Mouse (Mus musculus): Measurements from ENCODE around the gene Tlr7. TPM values are rescaled to one million over a fixed set of nuclear protein-coding genes. Genes with fewer than 3 reads are reported as not detected.

Gene Tlr7
- polyA plus RNA-seq, 1 experiment = 0.02 TPM

DNA sequence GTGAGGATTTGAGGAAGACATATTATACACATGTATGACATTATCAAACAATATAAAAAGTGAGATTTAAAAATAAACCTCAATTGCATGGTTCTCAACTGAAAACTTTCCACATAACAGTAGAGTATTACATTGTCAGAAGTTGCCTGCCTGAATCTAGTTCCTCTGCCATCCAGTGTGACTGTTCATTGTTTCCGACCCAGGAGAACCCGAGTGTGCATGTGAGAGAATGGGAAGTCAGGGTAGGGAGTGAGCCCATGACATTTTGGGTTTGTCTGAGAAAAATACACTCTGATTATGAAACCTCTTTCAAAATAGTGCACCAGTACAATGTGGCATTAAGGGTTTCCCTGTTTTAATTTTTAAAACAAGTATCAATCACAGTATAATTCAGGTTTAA, 23.3 kb upstream of the Tlr7 start:
- Histone ChIP-seq H3K36me3 (ENCODE audit: control insufficient read depth, insufficient read depth) (peaks cover 8% of the 10 kb centered on the region), H3K79me3 (ENCODE audit: low read depth) (no peaks in the 10 kb centered on the region), H3K27me3 (ENCODE audit: control insufficient read depth, insufficient read depth, insufficient read length) (no peaks in the 10 kb centered on the region), H3K4me3 (ENCODE audit: insufficient read depth, poor library complexity, severe bottlenecking) (no peak overlapping the region), H3ac (ENCODE audit: control insufficient read depth, insufficient read length, low read depth) (no peak overlapping the region), H3K79me2 (ENCODE audit: control insufficient read depth, insufficient read depth) (no peaks in the 10 kb centered on the region)
- TF ChIP-seq CEBPB (IDR thresholded peaks at IDR 0.05; ENCODE audit: low read depth) = no peak
- TF ChIP-seq FOSL1 (IDR thresholded peaks at IDR 0.05; ENCODE audit: insufficient read depth, low read length, poor library complexity, severe bottlenecking) = no peak
- TF ChIP-seq USF1 (IDR thresholded peaks at IDR 0.05; ENCODE audit: low read depth) = no peak
- no peak for TF ChIP-seq MAX (IDR thresholded peaks at IDR 0.05)
- TF ChIP-seq MYOG (IDR thresholded peaks at IDR 0.05; ENCODE audit: control insufficient read depth, extremely low read depth, insufficient read length) = no peak
- no peak for TF ChIP-seq CTCF (IDR thresholded peaks at IDR 0.05; ENCODE audit: control insufficient read depth, insufficient read depth, insufficient read length)
- no peak for TF ChIP-seq MYOD1 (IDR thresholded peaks at IDR 0.05; ENCODE audit: control insufficient read depth, insufficient read length, low read depth)

DNA sequence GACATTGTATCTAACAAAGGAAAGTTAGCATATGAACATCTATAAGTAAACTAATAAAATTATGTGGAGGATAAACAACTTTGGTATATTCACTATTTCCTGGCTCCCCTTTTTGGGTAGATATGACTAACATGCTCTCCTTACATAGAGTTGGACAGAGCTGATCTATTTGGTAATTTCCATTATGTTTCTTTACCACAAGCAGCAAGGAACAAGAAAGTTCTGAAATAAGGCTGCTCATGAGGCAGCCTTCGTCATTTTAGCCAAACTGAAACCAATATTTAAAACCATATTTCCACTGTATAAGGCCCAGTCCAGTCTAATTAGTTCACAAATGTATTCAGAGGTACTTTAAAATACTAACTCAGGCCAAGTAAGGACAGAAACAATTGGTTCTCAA, 16.1 kb upstream of the Tlr7 start:
- no peak for TF ChIP-seq MYOG (IDR thresholded peaks at IDR 0.05; ENCODE audit: control insufficient read depth, extremely low read depth, insufficient read length)
- H3K27me3 ChIP-seq (ENCODE audit: control insufficient read depth, insufficient read depth, insufficient read length) = no peaks in the 10 kb centered on the region

DNA sequence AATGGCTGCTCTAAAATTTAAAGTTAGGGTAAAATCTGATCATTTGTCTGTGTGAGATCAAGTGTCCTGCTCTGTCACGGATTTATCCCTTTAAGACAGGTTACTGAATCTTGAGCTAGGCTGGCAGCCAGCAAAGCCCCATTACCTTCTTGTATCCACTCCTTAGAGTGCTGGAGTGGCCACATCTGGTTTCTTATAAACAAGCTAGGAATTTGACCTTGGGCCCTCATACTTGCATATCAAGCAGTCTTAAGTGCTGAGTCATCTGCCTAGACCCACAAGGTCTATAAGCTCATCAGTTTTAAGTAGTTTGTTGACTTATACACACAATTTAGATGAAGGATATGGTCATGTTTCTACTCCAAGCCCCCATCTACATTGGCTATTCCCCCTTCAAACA, 14.0 kb upstream of the Tlr7 start:
- TF ChIP-seq FOSL1 (IDR thresholded peaks at IDR 0.05; ENCODE audit: insufficient read depth, low read length, poor library complexity, severe bottlenecking) = no peak
- TF ChIP-seq MYOD1 (IDR thresholded peaks at IDR 0.05; ENCODE audit: control insufficient read depth, insufficient read length, low read depth) = no peak
- no peak for TF ChIP-seq MAX (IDR thresholded peaks at IDR 0.05)
- no peak for TF ChIP-seq MYOG (IDR thresholded peaks at IDR 0.05; ENCODE audit: control insufficient read depth, extremely low read depth, insufficient read length)
- no peak for TF ChIP-seq CTCF (IDR thresholded peaks at IDR 0.05; ENCODE audit: control insufficient read depth, insufficient read depth, insufficient read length)
- no peak for TF ChIP-seq CEBPB (IDR thresholded peaks at IDR 0.05; ENCODE audit: low read depth)
- no peak for TF ChIP-seq USF1 (IDR thresholded peaks at IDR 0.05; ENCODE audit: low read depth)
- no peaks in the 10 kb centered on the region for H3K27me3 ChIP-seq (ENCODE audit: control insufficient read depth, insufficient read depth, insufficient read length)
- no peaks in the 10 kb centered on the region for H3K79me2 ChIP-seq (ENCODE audit: control insufficient read depth, insufficient read depth)
- peaks cover 3% of the 10 kb centered on the region for H3K36me3 ChIP-seq (ENCODE audit: control insufficient read depth, insufficient read depth)
- no peak overlapping the region for H3ac ChIP-seq (ENCODE audit: control insufficient read depth, insufficient read length, low read depth)
- H3K4me3 ChIP-seq (ENCODE audit: insufficient read depth, poor library complexity, severe bottlenecking) = no peak overlapping the region
- H3K79me3 ChIP-seq (ENCODE audit: low read depth) = no peaks in the 10 kb centered on the region

More for the DNA sequence above, 16.1 kb upstream of the Tlr7 start:
- Histone ChIP-seq H3ac (ENCODE audit: control insufficient read depth, insufficient read length, low read depth) (no peak overlapping the region), H3K79me3 (ENCODE audit: low read depth) (no peaks in the 10 kb centered on the region), H3K79me2 (ENCODE audit: control insufficient read depth, insufficient read depth) (no peaks in the 10 kb centered on the region), H3K36me3 (ENCODE audit: control insufficient read depth, insufficient read depth) (peaks cover 8% of the 10 kb centered on the region), H3K4me3 (ENCODE audit: insufficient read depth, poor library complexity, severe bottlenecking) (no peak overlapping the region)

DNA sequence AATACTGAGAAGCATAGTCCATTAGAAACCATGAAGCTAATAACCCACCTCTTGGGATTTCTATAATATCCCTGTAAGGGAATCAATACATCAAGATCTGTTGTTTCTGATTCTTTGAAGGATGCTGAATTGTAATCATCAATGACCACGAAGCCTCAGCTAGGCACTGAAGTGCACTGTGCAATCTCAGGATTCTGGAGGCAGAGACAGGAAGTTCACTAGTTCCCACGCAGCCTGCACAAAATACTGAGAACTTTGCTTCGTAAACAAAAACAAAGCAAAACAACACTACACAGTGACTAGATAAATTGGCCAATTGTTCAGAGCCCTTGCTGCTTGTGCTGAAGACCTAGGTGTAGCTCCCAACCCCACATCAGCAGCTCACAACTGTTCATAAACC, 11.5 kb upstream of the Tlr7 start:
- TF ChIP-seq FOSL1 (IDR thresholded peaks at IDR 0.05; ENCODE audit: insufficient read depth, low read length, poor library complexity, severe bottlenecking) (no peak), CTCF (IDR thresholded peaks at IDR 0.05; ENCODE audit: control insufficient read depth, insufficient read depth, insufficient read length) (no peak), USF1 (IDR thresholded peaks at IDR 0.05; ENCODE audit: low read depth) (no peak), MYOG (IDR thresholded peaks at IDR 0.05; ENCODE audit: control insufficient read depth, extremely low read depth, insufficient read length) (no peak), MAX (IDR thresholded peaks at IDR 0.05) (no peak), MYOD1 (IDR thresholded peaks at IDR 0.05; ENCODE audit: control insufficient read depth, insufficient read length, low read depth) (no peak), CEBPB (IDR thresholded peaks at IDR 0.05; ENCODE audit: low read depth) (no peak)
- H3ac ChIP-seq (ENCODE audit: control insufficient read depth, insufficient read length, low read depth) = no peak overlapping the region
- H3K4me3 ChIP-seq (ENCODE audit: insufficient read depth, poor library complexity, severe bottlenecking) = no peak overlapping the region
- no peaks in the 10 kb centered on the region for H3K79me3 ChIP-seq (ENCODE audit: low read depth)
- no peaks in the 10 kb centered on the region for H3K36me3 ChIP-seq (ENCODE audit: control insufficient read depth, insufficient read depth)
- H3K27me3 ChIP-seq (ENCODE audit: control insufficient read depth, insufficient read depth, insufficient read length) = no peaks in the 10 kb centered on the region
- no peaks in the 10 kb centered on the region for H3K79me2 ChIP-seq (ENCODE audit: control insufficient read depth, insufficient read depth)

DNA sequence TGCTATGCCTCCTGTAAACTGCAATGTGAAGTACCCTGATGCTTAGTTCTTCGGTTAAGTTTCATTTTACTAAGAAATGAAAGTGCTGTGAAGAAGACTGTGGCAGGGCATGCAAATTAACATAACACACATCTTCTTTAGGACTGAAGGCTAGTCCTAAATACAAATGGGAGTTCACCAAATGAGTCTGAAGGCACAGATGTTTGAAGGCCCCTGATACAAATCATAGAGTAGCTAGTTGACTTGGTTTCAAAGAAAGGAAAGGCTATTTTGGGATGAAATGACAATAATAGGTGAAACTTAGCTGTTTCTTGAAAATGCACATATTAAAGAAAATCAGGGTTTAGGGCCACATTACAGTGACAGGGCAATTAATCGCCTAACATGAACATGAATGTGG, 9.8 kb upstream of the Tlr7 start:
- H3K36me3 ChIP-seq (ENCODE audit: control insufficient read depth, insufficient read depth) = no peaks in the 10 kb centered on the region
- H3ac ChIP-seq (ENCODE audit: control insufficient read depth, insufficient read length, low read depth) = no peak overlapping the region
- no peaks in the 10 kb centered on the region for H3K79me2 ChIP-seq (ENCODE audit: control insufficient read depth, insufficient read depth)
- no peaks in the 10 kb centered on the region for H3K79me3 ChIP-seq (ENCODE audit: low read depth)
- no peaks in the 10 kb centered on the region for H3K27me3 ChIP-seq (ENCODE audit: control insufficient read depth, insufficient read depth, insufficient read length)
- TF ChIP-seq USF1 (IDR thresholded peaks at IDR 0.05; ENCODE audit: low read depth) = no peak
- no peak for TF ChIP-seq MAX (IDR thresholded peaks at IDR 0.05)
- no peak for TF ChIP-seq CEBPB (IDR thresholded peaks at IDR 0.05; ENCODE audit: low read depth)
- no peak for TF ChIP-seq CTCF (IDR thresholded peaks at IDR 0.05; ENCODE audit: control insufficient read depth, insufficient read depth, insufficient read length)
- TF ChIP-seq FOSL1 (IDR thresholded peaks at IDR 0.05; ENCODE audit: insufficient read depth, low read length, poor library complexity, severe bottlenecking) = no peak
- no peak for TF ChIP-seq MYOD1 (IDR thresholded peaks at IDR 0.05; ENCODE audit: control insufficient read depth, insufficient read length, low read depth)
- no peak for TF ChIP-seq MYOG (IDR thresholded peaks at IDR 0.05; ENCODE audit: control insufficient read depth, extremely low read depth, insufficient read length)
- no peak overlapping the region for H3K4me3 ChIP-seq (ENCODE audit: insufficient read depth, poor library complexity, severe bottlenecking)

DNA sequence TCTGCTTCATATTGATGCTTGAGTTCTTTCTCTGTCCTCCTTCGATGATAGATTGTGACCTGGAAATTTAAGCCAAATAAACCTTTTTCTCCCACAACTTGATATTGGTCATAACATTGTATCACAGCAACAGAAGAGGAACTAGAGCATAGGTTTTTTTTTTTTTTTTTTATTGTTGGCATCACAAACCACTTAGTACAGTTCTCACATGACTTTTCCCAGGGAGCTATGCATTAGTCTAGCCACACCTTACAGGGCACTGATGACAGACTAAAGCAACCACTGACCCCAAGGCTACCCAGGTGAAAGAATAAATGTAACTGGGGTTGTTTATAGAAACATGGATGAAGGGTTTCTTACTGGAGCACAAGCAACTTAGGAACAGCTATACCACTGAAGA, 7.6 kb upstream of the Tlr7 start:
- Histone ChIP-seq H3K27me3 (ENCODE audit: control insufficient read depth, insufficient read depth, insufficient read length) (no peaks in the 10 kb centered on the region), H3K79me2 (ENCODE audit: control insufficient read depth, insufficient read depth) (no peaks in the 10 kb centered on the region), H3K36me3 (ENCODE audit: control insufficient read depth, insufficient read depth) (no peaks in the 10 kb centered on the region), H3ac (ENCODE audit: control insufficient read depth, insufficient read length, low read depth) (no peak overlapping the region), H3K4me3 (ENCODE audit: insufficient read depth, poor library complexity, severe bottlenecking) (no peak overlapping the region), H3K79me3 (ENCODE audit: low read depth) (no peaks in the 10 kb centered on the region)
- TF ChIP-seq CEBPB (IDR thresholded peaks at IDR 0.05; ENCODE audit: low read depth) = no peak
- no peak for TF ChIP-seq MYOD1 (IDR thresholded peaks at IDR 0.05; ENCODE audit: control insufficient read depth, insufficient read length, low read depth)
- no peak for TF ChIP-seq MYOG (IDR thresholded peaks at IDR 0.05; ENCODE audit: control insufficient read depth, extremely low read depth, insufficient read length)
- TF ChIP-seq USF1 (IDR thresholded peaks at IDR 0.05; ENCODE audit: low read depth) = no peak
- TF ChIP-seq FOSL1 (IDR thresholded peaks at IDR 0.05; ENCODE audit: insufficient read depth, low read length, poor library complexity, severe bottlenecking) = no peak
- no peak for TF ChIP-seq MAX (IDR thresholded peaks at IDR 0.05)
- no peak for TF ChIP-seq CTCF (IDR thresholded peaks at IDR 0.05; ENCODE audit: control insufficient read depth, insufficient read depth, insufficient read length)
